Mouse (Mus musculus): ENCODE measurements around the gene Coro2b.

DNA sequence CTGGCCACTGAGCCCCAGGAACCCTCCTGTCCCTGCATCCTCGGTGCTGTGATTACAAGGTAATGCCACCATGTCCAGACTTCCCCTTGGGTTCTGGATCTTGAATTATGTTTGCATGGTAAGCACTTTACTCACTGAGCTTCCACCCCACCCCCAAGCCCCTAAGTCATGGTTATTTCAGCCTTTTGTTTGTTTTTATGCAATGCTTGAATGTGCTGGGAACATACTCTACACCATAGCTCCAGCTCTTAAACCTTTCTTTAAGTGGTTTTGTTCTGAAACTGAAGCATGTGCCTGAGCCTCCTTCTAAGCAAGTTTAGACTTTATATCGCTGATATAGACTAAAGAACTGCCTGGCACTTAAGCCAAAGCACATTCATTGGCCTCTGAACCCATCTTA is 34.5 kb downstream of the Coro2b start:
- TF ChIP-seq CTCF (IDR thresholded peaks at IDR 0.05; ENCODE audit: insufficient read depth, low read depth, low read length), result no peak
- no peak for TF ChIP-seq POLR2A (IDR thresholded peaks at IDR 0.05; ENCODE audit: insufficient read depth, low read depth, low read length)

Data from olfactory bulb, adult 2 months (tissue).